Mouse (Mus musculus) gastrocnemius, postnatal 10 days (tissue): ENCODE results near the gene Fgg. TPM values are rescaled to one million over a fixed set of nuclear protein-coding genes. Genes with fewer than 3 reads are reported as not detected.

ENCODE experiments used
- DNase-seq: peaks from one replicate; pipeline ENCODE4 v3.0.0; 2021; ENCODE audit warnings: mixed read lengths
- long read RNA-seq, 2 experiments: library from polyadenylated mRNA; stranded (forward); transcript quantifications; one replicate each; pipeline ENCODE4 v2.0.0; 2021
- total RNA-seq, 2 experiments: library from RNA; stranded (reverse); gene quantifications; 2 replicates each; pipeline ENCODE4 v1.2.3; 2021

Gene Fgg
- under 1 TPM in 1 of 2 experiments, not detected in 1; 0.86 TPM for total RNA-seq
- long read RNA-seq, experiment 1, result 0 reads
- long read RNA-seq, experiment 2, result 0 reads

- no peak for DNase-seq
Observed at GRCm38 (mm10) chr3:83007557-83007956, at the start of gene Fgg. Gene Fgg (plus strand): TSS chr3:83007724.

GRCm38 (mm10) chr3:82971046-82971445, 36.5 kb upstream of the Fgg start:
- no peak for DNase-seq

- peak; percentile 34 for DNase-seq
Observed at GRCm38 (mm10) chr3:82980818-82981217, 26.7 kb upstream of the Fgg start.

GRCm38 (mm10) chr3:82981861-82982260, 25.7 kb upstream of the Fgg start:
- DNase-seq, result no peak

GRCm38 (mm10) chr3:82984840-82985239, 22.7 kb upstream of the Fgg start:
- DNase-seq, result no peak

- DNase-seq, result no peak
Observed at GRCm38 (mm10) chr3:82991963-82992362, 15.6 kb upstream of the Fgg start.

- DNase-seq, result no peak
Observed at GRCm38 (mm10) chr3:82992956-82993355, 14.6 kb upstream of the Fgg start.

GRCm38 (mm10) chr3:82995368-82995767, 12.2 kb upstream of the Fgg start:
- DNase-seq, result peak; percentile 73

- DNase-seq, result no peak
Observed at GRCm38 (mm10) chr3:82996656-82997055, 10.9 kb upstream of the Fgg start.

GRCm38 (mm10) chr3:82998772-82999463, 8.6 kb upstream of the Fgg start:
- no peak for DNase-seq

- no peak for DNase-seq
Observed at GRCm38 (mm10) chr3:82999995-83000394, 7.5 kb upstream of the Fgg start.

- peak; percentile 28 for DNase-seq
Observed at GRCm38 (mm10) chr3:83002191-83002590, 5.3 kb upstream of the Fgg start.

GRCm38 (mm10) chr3:83003068-83003467, 4.5 kb upstream of the Fgg start:
- no peak for DNase-seq

- no peak for DNase-seq
Observed at GRCm38 (mm10) chr3:83004801-83005200, 2.7 kb upstream of the Fgg start.

GRCm38 (mm10) chr3:83010291-83010690, 2.8 kb downstream of the Fgg start:
- DNase-seq, result no peak

GRCm38 (mm10) chr3:83011136-83011535, 3.6 kb downstream of the Fgg start:
- no peak for DNase-seq

- no peak for DNase-seq
Observed at GRCm38 (mm10) chr3:83011565-83011964, 4.0 kb downstream of the Fgg start.

GRCm38 (mm10) chr3:83012636-83013035, 5.1 kb downstream of the Fgg start:
- DNase-seq, result no peak

GRCm38 (mm10) chr3:83013951-83014350, 6.4 kb downstream of the Fgg start:
- no peak for DNase-seq

- DNase-seq, result no peak
Observed at GRCm38 (mm10) chr3:83016236-83016635, 8.7 kb downstream of the Fgg start.

- no peak for DNase-seq
Observed at GRCm38 (mm10) chr3:83020387-83020786, 12.9 kb downstream of the Fgg start.

GRCm38 (mm10) chr3:83021176-83021575, 13.7 kb downstream of the Fgg start:
- DNase-seq, result no peak

- DNase-seq, result no peak
Observed at GRCm38 (mm10) chr3:83025036-83025435, 17.5 kb downstream of the Fgg start.
